Mouse (Mus musculus) heart, postnatal 25 days (tissue): ENCODE measurements around the gene Tyw1. TPM values are rescaled to one million over a fixed set of nuclear protein-coding genes. Genes with fewer than 3 reads are reported as not detected.

ENCODE experiments used
- DNase-seq: peaks from one replicate; pipeline ENCODE4 v3.0.0; 2022; ENCODE audit warnings: low spot score
- intact Hi-C: fragments of 180-260 bp; cut with DNase I; formaldehyde crosslinking; loops from one replicate; pipeline ENCODE4 v1.15.1; 2025
- total RNA-seq, 2 experiments: library from RNA; stranded (reverse); gene quantifications; 2 replicates each; pipeline ENCODE4 v1.2.3; 2021

The Tyw1 gene
- total RNA-seq, 2 experiments from 2014 or later = 7.7 to 7.9 TPM

GRCm38 (mm10) chr5:130257303-130257702 lies 1.9 kb downstream of the Tyw1 start:
- intact Hi-C loops = no loop called here
- DNase-seq = no peak

GRCm38 (mm10) chr5:130263454-130263853 lies 8.0 kb downstream of the Tyw1 start:
- intact Hi-C loops = no loop called here
- no peak for DNase-seq

- intact Hi-C loops = no loop called here
- no peak for DNase-seq
These were observed 9.1 kb downstream of the Tyw1 start for GRCm38 (mm10) chr5:130264433-130265005.

- no peak for DNase-seq
- intact Hi-C loops = no loop called here
These were observed 11.2 kb downstream of the Tyw1 start for GRCm38 (mm10) chr5:130266651-130267050.

GRCm38 (mm10) chr5:130267316-130267715 lies 11.9 kb downstream of the Tyw1 start:
- DNase-seq = no peak
- intact Hi-C loops = no loop called here

GRCm38 (mm10) chr5:130268976-130269375 lies 13.6 kb downstream of the Tyw1 start:
- intact Hi-C loops = no loop called here

GRCm38 (mm10) chr5:130272344-130272743 lies 16.9 kb downstream of the Tyw1 start:
- DNase-seq = no peak
- intact Hi-C loops = loop anchor here (5.0 kb wide), 1 partner anchor 1155 kb away; no protein-coding TSS in a partner anchor

More at GRCm38 (mm10) chr5:130268976-130269375, 13.6 kb downstream of the Tyw1 start:
- no peak for DNase-seq

- intact Hi-C loops = loop anchor here (5.0 kb wide), 1 partner anchor 1154 kb away; no protein-coding TSS in a partner anchor
- DNase-seq = no peak
These were observed 17.6 kb downstream of the Tyw1 start for GRCm38 (mm10) chr5:130273046-130273445.

- no peak for DNase-seq
- intact Hi-C loops = loop anchor here (2.0 kb wide), 1 partner anchor 583 kb away; no protein-coding TSS in a partner anchor
These were observed 20.1 kb downstream of the Tyw1 start for GRCm38 (mm10) chr5:130275509-130275908.

- DNase-seq = no peak
- intact Hi-C loops = no loop called here
These were observed 22.6 kb downstream of the Tyw1 start for GRCm38 (mm10) chr5:130278011-130278472.

- DNase-seq = no peak
- intact Hi-C loops = no loop called here
These were observed 27.8 kb downstream of the Tyw1 start for GRCm38 (mm10) chr5:130283079-130283732.

- intact Hi-C loops = no loop called here
- no peak for DNase-seq
These were observed 32.7 kb downstream of the Tyw1 start for GRCm38 (mm10) chr5:130288106-130288505.

- no peak for DNase-seq
- intact Hi-C loops = no loop called here
These were observed 34.8 kb downstream of the Tyw1 start for GRCm38 (mm10) chr5:130290242-130290641.

- intact Hi-C loops = no loop called here
These were observed 35.4 kb downstream of the Tyw1 start for GRCm38 (mm10) chr5:130290775-130291174.

GRCm38 (mm10) chr5:130292976-130293375 lies 37.6 kb downstream of the Tyw1 start:
- intact Hi-C loops = no loop called here
- no peak for DNase-seq

More at GRCm38 (mm10) chr5:130290775-130291174, 35.4 kb downstream of the Tyw1 start:
- DNase-seq = no peak

GRCm38 (mm10) chr5:130293941-130294340 lies 38.5 kb downstream of the Tyw1 start:
- no peak for DNase-seq
- intact Hi-C loops = no loop called here

GRCm38 (mm10) chr5:130294598-130294997 lies 39.2 kb downstream of the Tyw1 start:
- no peak for DNase-seq
- intact Hi-C loops = no loop called here

- intact Hi-C loops = no loop called here
- DNase-seq = no peak
These were observed 40.7 kb downstream of the Tyw1 start for GRCm38 (mm10) chr5:130296071-130296470.

- no peak for DNase-seq
- intact Hi-C loops = no loop called here
These were observed 43.5 kb downstream of the Tyw1 start for GRCm38 (mm10) chr5:130298831-130299460.

- intact Hi-C loops = no loop called here
- DNase-seq = no peak
These were observed 44.1 kb downstream of the Tyw1 start for GRCm38 (mm10) chr5:130299526-130299925.

- DNase-seq = no peak
- intact Hi-C loops = no loop called here
These were observed 48.2 kb downstream of the Tyw1 start for GRCm38 (mm10) chr5:130303611-130304010.
